Mouse (Mus musculus) lung, postnatal 36 days (tissue): ENCODE results near the gene Mrps7.

ENCODE experiments used
- DNase-seq: peaks from one replicate; pipeline ENCODE4 v3.0.0; 2022; ENCODE audit warnings: mixed read lengths

Mrps7 gene

GRCm38 (mm10) chr11:115603476-115604303 lies at the start of gene Mrps7, which contains the start of gene Gga3:
Gene Mrps7 (plus strand): TSS chr11:115603925.
Gene Gga3 (minus strand): TSS chr11:115604051.
- peak; percentile 93 for DNase-seq

- no peak for DNase-seq
Observed at GRCm38 (mm10) chr11:115555717-115556116, 48.0 kb upstream of the Mrps7 start.

- DNase-seq: peak; percentile 28
Observed at GRCm38 (mm10) chr11:115563406-115563805, 40.3 kb upstream of the Mrps7 start.

GRCm38 (mm10) chr11:115564064-115564809 lies 39.5 kb upstream of the Mrps7 start, which contains the start of gene Nup85:
Gene Nup85 (plus strand): TSS chr11:115564434.
- peak; percentile 98 for DNase-seq

- DNase-seq: no peak
Observed at GRCm38 (mm10) chr11:115564961-115565360, 38.8 kb upstream of the Mrps7 start.

GRCm38 (mm10) chr11:115579080-115579479 lies 24.6 kb upstream of the Mrps7 start:
- no peak for DNase-seq

GRCm38 (mm10) chr11:115582913-115583606 lies 20.7 kb upstream of the Mrps7 start:
- DNase-seq: no peak

GRCm38 (mm10) chr11:115584376-115585073 lies 19.2 kb upstream of the Mrps7 start:
- DNase-seq: no peak

GRCm38 (mm10) chr11:115585573-115586100 lies 18.1 kb upstream of the Mrps7 start:
- peak; percentile 57 for DNase-seq

- DNase-seq: no peak
Observed at GRCm38 (mm10) chr11:115586403-115586802, 17.3 kb upstream of the Mrps7 start.

- DNase-seq: no peak
Observed at GRCm38 (mm10) chr11:115587984-115588383, 15.7 kb upstream of the Mrps7 start.

GRCm38 (mm10) chr11:115590526-115591075 lies 13.1 kb upstream of the Mrps7 start:
- no peak for DNase-seq

- DNase-seq: no peak
Observed at GRCm38 (mm10) chr11:115595209-115595608, 8.5 kb upstream of the Mrps7 start.

- DNase-seq: no peak
Observed at GRCm38 (mm10) chr11:115598309-115598708, 5.4 kb upstream of the Mrps7 start.

GRCm38 (mm10) chr11:115599722-115600121 lies 4.0 kb upstream of the Mrps7 start:
- DNase-seq: no peak

- DNase-seq: no peak
Observed at GRCm38 (mm10) chr11:115600743-115601142, 3.0 kb upstream of the Mrps7 start.

GRCm38 (mm10) chr11:115601174-115601573 lies 2.6 kb upstream of the Mrps7 start:
- DNase-seq: no peak

GRCm38 (mm10) chr11:115603128-115603475 lies 623 bp upstream of the Mrps7 start:
- no peak for DNase-seq

- DNase-seq: no peak
Observed at GRCm38 (mm10) chr11:115604304-115604696, 575 bp downstream of the Mrps7 start.

- no peak for DNase-seq
Observed at GRCm38 (mm10) chr11:115606733-115607132, 3.0 kb downstream of the Mrps7 start.

GRCm38 (mm10) chr11:115608421-115609399 lies 5.0 kb downstream of the Mrps7 start:
- DNase-seq: no peak
